Mouse (Mus musculus): ENCODE measurements at regions not wholly inside any gene's neighbourhood (a gene's known extent, or its start where the extent isn't known, plus 50 kb on each side); places are given as distances from the start of the nearest gene placed in this dataset.
"Not testable (repeated sequence)": the region's sequence is repeated elsewhere in the genome, so short reads cannot be mapped to it uniquely, and the experiment has no call there.

DNA sequence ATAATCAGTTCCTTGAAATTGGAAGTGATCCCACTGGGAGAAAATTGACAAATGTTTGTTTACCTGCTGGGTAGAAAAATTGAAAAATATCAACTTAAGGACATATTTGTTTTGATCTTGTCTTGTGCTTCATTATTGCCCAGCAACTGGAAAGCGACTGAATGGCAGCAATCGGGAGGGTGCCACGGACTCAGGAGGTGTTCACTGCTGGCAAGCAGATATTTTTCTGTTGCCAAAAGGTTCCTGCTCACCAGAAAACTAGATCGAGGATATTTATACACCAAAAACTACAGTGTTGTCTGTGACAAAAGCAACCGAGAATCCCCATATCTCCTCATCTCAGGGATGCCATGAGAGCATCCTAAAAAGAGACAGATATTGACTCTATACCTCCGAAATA, 71.4 kb downstream of the Gm21833 start:
- H3K27ac ChIP-seq (ENCODE audit: low read depth, low read length), result no peak overlapping the region
- no peaks in the 10 kb centered on the region for H3K9me3 ChIP-seq (replicated peaks; ENCODE audit: control insufficient read depth, low read length)
- no peaks in the 10 kb centered on the region for H3K27me3 ChIP-seq (replicated peaks; ENCODE audit: control insufficient read depth, insufficient read depth, low read length)
- DNase-seq (ENCODE audit: low spot score) (no peak), ATAC-seq (no peak)
- H3K36me3 ChIP-seq (ENCODE audit: control insufficient read depth, insufficient read depth, low read length), result no peaks in the 10 kb centered on the region
- WGBS, result 80% methylated on average over 6 of the region's 6 CpGs
- no peak overlapping the region for H3K4me3 ChIP-seq (ENCODE audit: low read depth, low read length)
- H3K9ac ChIP-seq (ENCODE audit: low read length), result no peak overlapping the region
- H3K4me1 ChIP-seq (ENCODE audit: control insufficient read depth, insufficient read depth, low read length), result no peaks in the 10 kb centered on the region
- no peak overlapping the region for H3K4me2 ChIP-seq (ENCODE audit: low read length)

DNA sequence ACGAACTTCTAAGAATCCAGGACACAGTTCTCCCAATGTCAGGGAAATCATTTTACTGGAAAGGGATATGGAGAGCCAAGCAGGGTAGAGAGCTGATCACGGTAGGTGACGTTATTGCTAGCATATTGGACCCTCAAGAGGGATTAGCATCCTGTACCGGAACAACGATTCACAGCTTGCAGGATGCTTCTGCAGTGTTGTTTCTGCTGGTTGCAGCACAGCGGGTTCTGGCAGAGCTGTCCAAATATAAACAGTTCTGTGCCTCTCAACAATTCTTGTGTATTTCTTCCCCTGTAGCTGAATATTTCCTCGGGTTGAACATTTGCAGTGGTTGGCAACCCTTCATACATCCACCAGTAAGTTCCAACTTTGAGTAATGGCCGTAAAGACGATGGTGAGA, 92.4 kb downstream of the Gm21833 start:
- Histone ChIP-seq H3K4me2 (ENCODE audit: low read length) (no peak overlapping the region), H3K9me3 (replicated peaks; ENCODE audit: control insufficient read depth, low read length) (no peaks in the 10 kb centered on the region), H3K36me3 (ENCODE audit: control insufficient read depth, insufficient read depth, low read length) (no peaks in the 10 kb centered on the region), H3K4me1 (ENCODE audit: control insufficient read depth, insufficient read depth, low read length) (no peaks in the 10 kb centered on the region), H3K27me3 (replicated peaks; ENCODE audit: control insufficient read depth, insufficient read depth, low read length) (no peaks in the 10 kb centered on the region), H3K9ac (ENCODE audit: low read length) (no peak overlapping the region), H3K27ac (ENCODE audit: low read depth, low read length) (no peak overlapping the region), H3K4me3 (ENCODE audit: low read depth, low read length) (no peak overlapping the region)
- DNase-seq (ENCODE audit: low spot score), result no peak
- WGBS, result 87% methylated on average over 9 of the region's 9 CpGs
- no peak for ATAC-seq

DNA sequence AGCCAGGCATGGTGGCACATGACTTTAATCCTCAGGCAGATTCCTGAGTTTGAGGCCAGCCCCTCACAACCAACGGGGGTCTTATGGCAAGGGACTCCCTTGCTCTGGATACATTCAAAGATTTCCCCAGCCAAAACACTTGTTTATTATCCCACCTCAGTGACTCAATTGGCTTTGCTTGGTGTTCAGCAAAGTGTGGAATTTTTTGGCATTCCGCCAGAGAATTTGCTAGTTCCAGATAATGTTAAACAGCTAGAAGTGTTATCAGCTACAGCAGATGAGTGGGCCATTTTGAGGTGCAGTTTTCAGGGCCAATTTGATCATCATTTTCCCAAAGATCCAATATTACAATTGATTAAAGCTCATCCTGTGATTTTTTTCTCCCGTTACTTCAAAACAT, 130.8 kb downstream of the Gm21833 start:
- H3K4me2 ChIP-seq (ENCODE audit: low read length); ATAC-seq; H3K36me3 ChIP-seq (ENCODE audit: control insufficient read depth, insufficient read depth, low read length); H3K27ac ChIP-seq (ENCODE audit: low read depth, low read length); H3K9me3 ChIP-seq (replicated peaks; ENCODE audit: control insufficient read depth, low read length); H3K4me3 ChIP-seq (ENCODE audit: low read depth, low read length); H3K27me3 ChIP-seq (replicated peaks; ENCODE audit: control insufficient read depth, insufficient read depth, low read length); H3K9ac ChIP-seq (ENCODE audit: low read length); H3K4me1 ChIP-seq (ENCODE audit: control insufficient read depth, insufficient read depth, low read length): not testable (repeated sequence)
- peak; percentile 26 for DNase-seq (ENCODE audit: low spot score)
- 76% methylated on average over 3 of the region's 3 CpGs for WGBS

DNA sequence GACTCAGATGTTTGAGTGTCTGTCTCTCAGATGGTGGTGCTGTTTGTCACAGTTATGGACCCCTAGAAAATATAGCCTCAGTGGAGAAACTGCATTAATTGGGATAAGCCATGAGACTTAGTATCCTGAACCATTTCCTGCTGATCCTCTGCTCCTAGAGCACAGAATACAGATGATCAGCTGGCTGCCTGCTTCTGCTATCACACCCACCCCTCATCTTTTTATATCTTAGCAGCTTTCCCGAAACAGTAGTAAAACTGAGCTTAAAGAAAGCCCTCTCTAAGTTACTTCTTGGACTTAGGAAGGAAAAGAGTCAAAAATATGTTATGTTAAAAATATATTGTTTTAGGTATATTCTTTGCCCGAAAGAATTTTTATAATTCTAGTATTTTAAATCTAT, 163.5 kb downstream of the Gm21833 start:
- Histone ChIP-seq H3K4me1 (ENCODE audit: control insufficient read depth, insufficient read depth, low read length) (no peaks in the 10 kb centered on the region), H3K27ac (ENCODE audit: low read depth, low read length) (no peak overlapping the region), H3K4me2 (ENCODE audit: low read length) (no peak overlapping the region), H3K4me3 (ENCODE audit: low read depth, low read length) (no peak overlapping the region), H3K9me3 (replicated peaks; ENCODE audit: control insufficient read depth, low read length) (no peaks in the 10 kb centered on the region), H3K9ac (ENCODE audit: low read length) (no peak overlapping the region), H3K36me3 (ENCODE audit: control insufficient read depth, insufficient read depth, low read length) (no peaks in the 10 kb centered on the region), H3K27me3 (replicated peaks; ENCODE audit: control insufficient read depth, insufficient read depth, low read length) (no peaks in the 10 kb centered on the region)
- no peak for DNase-seq (ENCODE audit: low spot score)
- 81% methylated on average over 2 of the region's 2 CpGs for WGBS
- ATAC-seq, result no peak

DNA sequence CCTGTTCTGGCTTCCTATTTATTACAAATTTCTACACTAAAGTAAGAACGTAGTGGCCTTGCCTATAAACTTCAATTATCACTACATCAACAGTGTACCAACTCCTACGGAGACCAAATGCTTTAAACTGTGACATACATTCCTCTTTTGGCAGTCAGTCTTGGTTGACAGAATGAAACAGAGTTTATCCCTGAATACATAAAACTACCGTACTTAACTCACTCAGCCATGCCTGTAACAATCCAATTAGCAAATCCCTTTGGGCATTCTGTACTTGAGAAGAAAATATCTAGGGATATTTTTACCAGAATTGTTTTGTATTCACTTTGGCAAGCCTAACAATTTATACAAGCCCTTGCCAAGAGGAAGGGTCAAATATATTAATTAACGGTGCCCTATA, 169.7 kb downstream of the Gm21833 start:
- H3K4me2 ChIP-seq (ENCODE audit: low read length), result no peak overlapping the region
- 68% methylated on average over 4 of the region's 4 CpGs for WGBS
- DNase-seq (ENCODE audit: low spot score), result peak; percentile 11

DNA sequence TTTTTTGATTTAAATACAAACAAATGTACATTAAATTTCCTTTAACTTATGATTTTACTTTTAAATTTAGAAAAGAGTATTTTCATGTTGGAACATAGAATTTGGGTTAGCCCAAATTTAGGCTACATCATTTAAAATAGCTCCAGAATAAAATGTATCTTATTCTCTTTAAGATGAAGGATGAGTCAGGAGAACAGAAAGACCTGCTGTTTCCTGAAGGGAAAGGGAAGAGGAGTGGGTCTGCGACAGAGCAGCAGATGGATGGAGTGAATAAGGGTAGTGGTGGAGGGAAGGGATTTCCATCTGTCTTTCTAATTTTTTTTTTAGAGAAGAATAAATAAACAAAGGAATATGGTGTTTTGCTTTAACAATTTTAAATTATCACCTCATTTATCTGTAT, 193.1 kb downstream of the Gm21833 start:
- DNase-seq (ENCODE audit: low spot score) (no peak), ATAC-seq (no peak)
- no peak overlapping the region for H3K4me3 ChIP-seq (ENCODE audit: low read depth, low read length)
- H3K27me3 ChIP-seq (replicated peaks; ENCODE audit: control insufficient read depth, insufficient read depth, low read length), result no peaks in the 10 kb centered on the region
- 85% methylated on average over 1 of the region's 1 CpGs for WGBS
- no peaks in the 10 kb centered on the region for H3K4me1 ChIP-seq (ENCODE audit: control insufficient read depth, insufficient read depth, low read length)
- H3K27ac ChIP-seq (ENCODE audit: low read depth, low read length), result no peak overlapping the region
- no peaks in the 10 kb centered on the region for H3K9me3 ChIP-seq (replicated peaks; ENCODE audit: control insufficient read depth, low read length)
- H3K36me3 ChIP-seq (ENCODE audit: control insufficient read depth, insufficient read depth, low read length), result no peaks in the 10 kb centered on the region
- H3K9ac ChIP-seq (ENCODE audit: low read length), result no peak overlapping the region
- no peak overlapping the region for H3K4me2 ChIP-seq (ENCODE audit: low read length)

More for the DNA sequence above, 169.7 kb downstream of the Gm21833 start:
- no peaks in the 10 kb centered on the region for H3K4me1 ChIP-seq (ENCODE audit: control insufficient read depth, insufficient read depth, low read length)
- no peaks in the 10 kb centered on the region for H3K36me3 ChIP-seq (ENCODE audit: control insufficient read depth, insufficient read depth, low read length)
- ATAC-seq, result no peak
- no peak overlapping the region for H3K9ac ChIP-seq (ENCODE audit: low read length)
- no peak overlapping the region for H3K4me3 ChIP-seq (ENCODE audit: low read depth, low read length)
- H3K27ac ChIP-seq (ENCODE audit: low read depth, low read length), result no peak overlapping the region
- no peaks in the 10 kb centered on the region for H3K9me3 ChIP-seq (replicated peaks; ENCODE audit: control insufficient read depth, low read length)
- no peaks in the 10 kb centered on the region for H3K27me3 ChIP-seq (replicated peaks; ENCODE audit: control insufficient read depth, insufficient read depth, low read length)

DNA sequence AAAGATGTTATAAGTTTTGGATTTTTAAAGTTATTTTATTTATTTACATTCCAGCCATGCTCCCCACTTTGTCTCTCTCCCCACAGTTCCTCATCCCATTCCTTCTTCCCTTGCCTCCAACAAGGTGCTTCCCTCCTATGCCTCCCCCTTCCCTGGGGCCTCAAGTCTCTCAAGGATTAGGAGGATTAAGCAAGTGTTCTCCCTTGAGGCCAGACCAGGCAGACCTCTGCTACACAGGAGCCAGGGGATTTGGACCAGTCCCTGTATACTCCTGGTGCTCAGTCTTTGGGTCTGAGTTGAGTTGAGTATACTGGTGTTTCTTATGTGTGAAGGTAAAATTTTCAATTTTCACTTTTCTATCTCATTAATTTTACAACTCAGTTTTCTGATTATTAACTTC, 235.2 kb downstream of the Gm21833 start:
- no peak overlapping the region for H3K4me2 ChIP-seq (ENCODE audit: low read length)
- ATAC-seq, result no peak

DNA sequence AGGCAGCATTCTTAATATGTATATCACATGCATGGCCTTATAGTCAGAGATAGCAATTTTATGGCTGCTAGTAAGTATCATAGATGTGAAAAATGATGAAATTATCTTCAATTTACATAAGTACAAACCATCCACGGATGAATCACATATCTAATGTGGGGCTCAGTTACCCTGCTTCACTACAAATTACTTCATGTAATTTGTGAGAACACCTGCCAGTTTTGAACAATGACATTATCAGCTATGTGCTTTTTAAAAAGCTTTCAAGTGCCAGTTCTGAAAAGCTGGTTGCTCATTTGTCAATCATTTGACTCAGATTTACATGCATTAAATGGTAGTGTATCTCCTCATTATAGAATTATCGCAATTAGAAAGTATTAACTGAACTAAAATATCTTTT, 243.3 kb downstream of the Gm21833 start:
- DNase-seq (ENCODE audit: low spot score) (peak; percentile 53), ATAC-seq (peak; percentile 34; the same call in 1 of the 2 replicates)
- H3K27me3 ChIP-seq (replicated peaks; ENCODE audit: control insufficient read depth, insufficient read depth, low read length), result no peaks in the 10 kb centered on the region
- no peaks in the 10 kb centered on the region for H3K9me3 ChIP-seq (replicated peaks; ENCODE audit: control insufficient read depth, low read length)
- H3K4me3 ChIP-seq (ENCODE audit: low read depth, low read length), result no peak overlapping the region
- H3K27ac ChIP-seq (ENCODE audit: low read depth, low read length), result no peak overlapping the region
- WGBS, result 59% methylated on average over 2 of the region's 2 CpGs
- H3K36me3 ChIP-seq (ENCODE audit: control insufficient read depth, insufficient read depth, low read length), result no peaks in the 10 kb centered on the region
- H3K4me1 ChIP-seq (ENCODE audit: control insufficient read depth, insufficient read depth, low read length), result no peaks in the 10 kb centered on the region
- H3K9ac ChIP-seq (ENCODE audit: low read length), result no peak overlapping the region
- H3K4me2 ChIP-seq (ENCODE audit: low read length), result no peak overlapping the region

More for the DNA sequence above, 235.2 kb downstream of the Gm21833 start:
- Histone ChIP-seq H3K27me3 (replicated peaks; ENCODE audit: control insufficient read depth, insufficient read depth, low read length) (no peaks in the 10 kb centered on the region), H3K4me3 (ENCODE audit: low read depth, low read length) (no peak overlapping the region), H3K4me1 (ENCODE audit: control insufficient read depth, insufficient read depth, low read length) (no peaks in the 10 kb centered on the region), H3K9ac (ENCODE audit: low read length) (no peak overlapping the region), H3K9me3 (replicated peaks; ENCODE audit: control insufficient read depth, low read length) (no peaks in the 10 kb centered on the region), H3K27ac (ENCODE audit: low read depth, low read length) (no peak overlapping the region), H3K36me3 (ENCODE audit: control insufficient read depth, insufficient read depth, low read length) (no peaks in the 10 kb centered on the region)
- no peak for DNase-seq (ENCODE audit: low spot score)

DNA sequence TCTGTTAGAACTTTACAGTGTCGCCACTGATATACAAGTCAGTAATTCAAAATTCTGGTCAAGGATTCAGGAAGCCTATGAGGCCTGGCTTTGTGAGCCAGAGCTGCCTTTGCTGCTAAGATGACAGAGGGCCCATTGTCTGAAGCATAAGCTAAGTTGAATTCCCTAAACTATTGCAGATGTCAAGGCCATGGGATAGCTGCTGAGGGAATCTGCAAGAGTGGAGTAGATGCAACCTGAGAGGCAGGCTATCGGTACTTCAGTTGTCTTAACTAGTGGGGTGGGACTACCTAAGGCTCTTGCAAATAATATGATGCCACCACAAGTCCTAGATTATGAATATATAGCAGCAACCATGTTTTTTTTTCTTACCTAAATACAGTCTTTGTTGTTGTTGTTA, 263.9 kb downstream of the Gm21833 start:
- no peaks in the 10 kb centered on the region for H3K4me1 ChIP-seq (ENCODE audit: control insufficient read depth, insufficient read depth, low read length)
- no peak for ATAC-seq
- 93% methylated on average over 2 of the region's 2 CpGs for WGBS
- H3K27me3 ChIP-seq (replicated peaks; ENCODE audit: control insufficient read depth, insufficient read depth, low read length), result no peaks in the 10 kb centered on the region
- no peaks in the 10 kb centered on the region for H3K36me3 ChIP-seq (ENCODE audit: control insufficient read depth, insufficient read depth, low read length)
- DNase-seq (ENCODE audit: low spot score), result no peak
- no peak overlapping the region for H3K27ac ChIP-seq (ENCODE audit: low read depth, low read length)
- H3K9me3 ChIP-seq (replicated peaks; ENCODE audit: control insufficient read depth, low read length), result no peaks in the 10 kb centered on the region
- no peak overlapping the region for H3K4me3 ChIP-seq (ENCODE audit: low read depth, low read length)
- no peak overlapping the region for H3K4me2 ChIP-seq (ENCODE audit: low read length)
- H3K9ac ChIP-seq (ENCODE audit: low read length), result no peak overlapping the region

DNA sequence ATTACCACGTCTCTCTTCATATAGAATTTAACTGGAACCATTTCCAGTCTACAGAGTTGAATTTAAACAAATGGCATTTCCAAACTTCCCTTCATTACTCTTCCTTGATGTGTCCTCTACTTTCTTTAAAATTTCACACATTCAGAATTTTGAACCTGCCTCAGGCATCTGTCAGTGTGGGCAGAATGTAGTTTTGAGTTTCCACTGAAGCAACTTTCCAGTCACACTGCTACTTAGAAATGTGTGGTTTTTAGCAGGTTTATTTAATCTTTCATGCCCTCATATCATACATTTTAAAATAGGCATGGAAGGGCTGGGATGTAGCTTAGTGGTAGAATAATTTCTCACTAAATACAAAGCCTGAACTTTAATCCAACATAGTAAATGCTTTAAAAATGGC, 282.9 kb downstream of the Gm21833 start:
- 85% methylated on average over 1 of the region's 1 CpGs for WGBS
- ATAC-seq (no peak), DNase-seq (ENCODE audit: low spot score) (no peak)
- Histone ChIP-seq H3K36me3 (ENCODE audit: control insufficient read depth, insufficient read depth, low read length) (no peaks in the 10 kb centered on the region), H3K27ac (ENCODE audit: low read depth, low read length) (no peak overlapping the region), H3K4me2 (ENCODE audit: low read length) (no peak overlapping the region), H3K9ac (ENCODE audit: low read length) (no peak overlapping the region), H3K27me3 (replicated peaks; ENCODE audit: control insufficient read depth, insufficient read depth, low read length) (no peaks in the 10 kb centered on the region), H3K4me1 (ENCODE audit: control insufficient read depth, insufficient read depth, low read length) (no peaks in the 10 kb centered on the region), H3K4me3 (ENCODE audit: low read depth, low read length) (no peak overlapping the region), H3K9me3 (replicated peaks; ENCODE audit: control insufficient read depth, low read length) (no peaks in the 10 kb centered on the region)

Data from forebrain, embryonic 14.5 days (tissue).